Mouse (Mus musculus) stomach, postnatal 0 days (tissue): ENCODE measurements around the gene Dpf3. TPM values are rescaled to one million over a fixed set of nuclear protein-coding genes. Genes with fewer than 3 reads are reported as not detected.

Experiments used
- ATAC-seq: fragments of 200-750 bp; cut with Nextera tagmentation; 2 replicates; pipeline ENCODE4 v1.8.0; 2017; ENCODE audit not compliant: low FRiP score, low TSS enrichment
- DNase-seq: peaks from one replicate; pipeline ENCODE4 v3.0.0-alpha.2; 2016; ENCODE audit warnings: low spot score
- H3K27ac ChIP-seq: fragments of 300-500 bp; sonication (generic); replicated peaks from 2 replicates; pipeline ENCODE4 v1.5.1; 2014; ENCODE audit warnings: mild to moderate bottlenecking, control low read depth
- H3K27me3 ChIP-seq: fragments of 300-500 bp; sonication (generic); 2 replicates; pipeline ENCODE4 v1.6.1; 2014; ENCODE audit warnings: low read length; ENCODE audit not compliant: control insufficient read depth, insufficient read depth
- H3K36me3 ChIP-seq: fragments of 300-500 bp; sonication (generic); 2 replicates; pipeline ENCODE4 v1.6.1; 2014; ENCODE audit warnings: low read length, mixed read lengths; ENCODE audit not compliant: control insufficient read depth, insufficient read depth
- H3K4me1 ChIP-seq: fragments of 300-500 bp; sonication (generic); replicated peaks from 2 replicates; pipeline ENCODE4 v1.6.1; 2014; ENCODE audit warnings: antibody characterized with exemption; ENCODE audit not compliant: control insufficient read depth, insufficient read depth
- H3K4me2 ChIP-seq: fragments of 300-500 bp; sonication (generic); replicated peaks from 2 replicates; pipeline ENCODE4 v1.6.1; 2014; ENCODE audit warnings: low read depth, mild to moderate bottlenecking, control low read depth, moderate library complexity
- H3K4me3 ChIP-seq: fragments of 300-500 bp; sonication (generic); 2 replicates; pipeline ENCODE4 v1.5.1; 2014; ENCODE audit warnings: low read depth, low read length, control low read depth
- H3K9ac ChIP-seq: fragments of 300-500 bp; sonication (generic); 2 replicates; pipeline ENCODE4 v1.6.1; 2014; ENCODE audit warnings: mild to moderate bottlenecking, low read length, control low read depth, mixed read lengths
- H3K9me3 ChIP-seq: fragments of 300-500 bp; sonication (generic); 2 replicates; pipeline ENCODE4 v1.6.1; 2016; ENCODE audit warnings: low read length; ENCODE audit not compliant: control insufficient read depth
- CTCF ChIP-seq: IDR thresholded peaks from 2 replicates; pipeline ENCODE4 v1.5.1; 2016; ENCODE audit warnings: antibody characterized with exemption, low read depth, mild to moderate bottlenecking, moderate library complexity
- EP300 ChIP-seq: optimal IDR thresholded peaks from 2 replicates; pipeline ENCODE3; 2016; ENCODE audit warnings: antibody characterized with exemption
- WGBS: fragments of 180-500 bp; shearing (Covaris S2); extraction: QIAGEN DNeasy Blood & Tissue Kit; methylation state at CpG from one replicate; pipeline ENCODE4 v1.1.7; 2014; 5-methylcytosine and 5-hydroxymethylcytosine counted together
- polyA plus RNA-seq: library from polyadenylated mRNA; unstranded; fragments of >200 nt; fragmentation: Nextera tagmentation; extraction: Ambion mirVana; gene quantifications from 2 replicates; pipeline ENCODE4 v1.2.1, GENCODE M21; 2015

The Dpf3 gene
- polyA plus RNA-seq, 1 experiment from 2014 or later, result 3.0 TPM

DNA sequence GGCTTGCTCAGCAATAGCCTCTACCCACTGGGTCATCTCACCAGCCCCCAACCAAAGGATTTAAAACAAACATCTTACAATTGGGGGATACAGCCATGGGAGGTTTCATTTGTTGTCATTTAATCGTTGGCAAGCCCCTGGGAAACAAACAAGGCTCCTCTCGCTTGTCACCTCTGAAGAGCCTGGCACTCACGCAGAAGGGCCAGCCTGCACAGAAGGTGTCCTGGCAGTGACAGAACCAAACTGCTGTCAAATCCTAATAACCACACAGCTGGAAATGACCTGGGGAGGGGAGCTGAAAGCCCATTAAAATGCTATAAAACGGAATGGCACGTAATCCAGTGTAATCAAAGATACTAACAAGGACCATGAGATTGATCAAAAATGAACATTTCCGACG lies 114.4 kb downstream of the Dpf3 start:
- no peak overlapping the region for H3K4me2 ChIP-seq
- 79% methylated on average over 7 of the region's 7 CpGs for WGBS
- no peak overlapping the region for H3K4me3 ChIP-seq
- no peak for DNase-seq
- no peak overlapping the region for H3K9ac ChIP-seq
- H3K36me3 ChIP-seq, result no peaks in the 10 kb centered on the region
- H3K27ac ChIP-seq, result no peak overlapping the region
- no peaks in the 10 kb centered on the region for H3K9me3 ChIP-seq
- no peaks in the 10 kb centered on the region for H3K27me3 ChIP-seq
- TF ChIP-seq EP300, result no peak
- no peak for TF ChIP-seq CTCF
- no peaks in the 10 kb centered on the region for H3K4me1 ChIP-seq
- ATAC-seq, result no peak

DNA sequence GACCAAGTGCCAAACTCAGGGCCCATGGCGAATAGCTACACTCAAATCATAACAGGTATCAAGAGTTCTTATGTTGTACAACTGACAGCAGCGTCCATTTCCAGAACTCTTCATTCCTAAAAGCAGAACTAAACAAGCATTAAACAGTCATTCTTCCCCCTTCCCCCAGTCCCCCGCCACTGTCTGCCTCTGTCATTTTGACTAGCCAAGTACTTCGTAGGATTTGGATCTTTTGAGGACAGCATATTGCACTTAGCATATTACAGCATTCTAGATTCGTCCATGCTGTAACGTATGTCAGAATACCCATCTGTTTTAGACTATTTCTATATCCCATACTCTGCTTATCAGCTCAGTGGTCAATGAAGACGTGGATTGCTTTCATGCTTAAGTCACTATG lies 115.2 kb downstream of the Dpf3 start:
- Histone ChIP-seq H3K4me2 (no peak overlapping the region), H3K4me3 (no peak overlapping the region), H3K27ac (no peak overlapping the region), H3K4me1 (no peaks in the 10 kb centered on the region), H3K9ac (no peak overlapping the region), H3K36me3 (no peaks in the 10 kb centered on the region), H3K9me3 (no peaks in the 10 kb centered on the region), H3K27me3 (no peaks in the 10 kb centered on the region)
- TF ChIP-seq CTCF, result no peak
- no peak for TF ChIP-seq EP300
- ATAC-seq (no peak), DNase-seq (no peak)
- WGBS, result 89% methylated on average over 7 of the region's 7 CpGs

DNA sequence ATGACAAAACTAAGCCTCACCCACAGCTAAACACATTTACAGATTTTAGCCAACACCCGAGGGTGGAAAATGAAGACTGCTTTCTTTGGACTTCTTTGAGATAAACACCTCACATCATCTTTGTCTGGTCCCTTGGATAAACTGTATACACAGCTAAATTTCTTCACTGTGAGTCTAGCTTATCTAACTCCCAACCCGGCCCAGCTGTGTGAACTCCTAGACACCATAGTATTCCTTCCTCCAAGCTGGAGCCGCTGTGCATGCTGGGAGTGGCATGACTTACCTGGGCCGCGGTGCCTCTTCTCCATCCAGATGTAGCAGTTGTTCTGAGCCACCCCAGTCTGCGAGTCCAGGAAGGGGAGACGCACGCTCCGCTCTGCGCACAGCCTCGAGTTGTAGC lies 117.3 kb downstream of the Dpf3 start:
- no peaks in the 10 kb centered on the region for H3K4me1 ChIP-seq
- H3K27me3 ChIP-seq, result no peaks in the 10 kb centered on the region
- 79% methylated on average over 11 of the region's 11 CpGs for WGBS

DNA sequence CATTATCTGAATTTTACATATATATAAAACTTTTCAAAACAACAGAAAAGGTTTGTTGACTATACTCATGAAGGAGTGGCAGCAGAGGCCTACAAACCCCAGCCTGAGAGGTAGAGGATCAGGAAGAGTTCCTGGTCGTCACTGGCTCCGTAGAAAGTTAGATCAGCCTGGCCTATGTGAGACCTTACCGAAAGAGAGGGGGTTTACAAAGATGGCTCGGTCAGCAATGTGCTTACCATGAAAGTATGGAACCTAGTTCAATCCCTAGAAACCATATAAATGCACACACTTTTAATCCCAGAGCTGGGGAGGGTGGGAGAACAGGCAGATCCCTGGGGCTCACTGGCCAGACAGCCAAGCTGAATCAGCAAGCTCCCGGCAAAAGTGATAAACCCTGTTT lies 118.1 kb downstream of the Dpf3 start:
- Histone ChIP-seq H3K27me3 (no peaks in the 10 kb centered on the region), H3K4me3 (no peak overlapping the region), H3K4me2 (no peak overlapping the region), H3K36me3 (no peaks in the 10 kb centered on the region), H3K9me3 (no peaks in the 10 kb centered on the region), H3K9ac (no peak overlapping the region), H3K27ac (no peak overlapping the region), H3K4me1 (no peaks in the 10 kb centered on the region)
- ATAC-seq, result no peak
- DNase-seq, result no peak
- TF ChIP-seq EP300 (no peak), CTCF (no peak)
- 88% methylated on average over 5 of the region's 5 CpGs for WGBS

More for the DNA sequence above, 117.3 kb downstream of the Dpf3 start:
- Histone ChIP-seq H3K36me3 (no peaks in the 10 kb centered on the region), H3K27ac (no peak overlapping the region), H3K9ac (no peak overlapping the region), H3K4me3 (no peak overlapping the region), H3K9me3 (no peaks in the 10 kb centered on the region), H3K4me2 (no peak overlapping the region)
- DNase-seq (no peak), ATAC-seq (no peak)
- TF ChIP-seq CTCF (no peak), EP300 (no peak)

DNA sequence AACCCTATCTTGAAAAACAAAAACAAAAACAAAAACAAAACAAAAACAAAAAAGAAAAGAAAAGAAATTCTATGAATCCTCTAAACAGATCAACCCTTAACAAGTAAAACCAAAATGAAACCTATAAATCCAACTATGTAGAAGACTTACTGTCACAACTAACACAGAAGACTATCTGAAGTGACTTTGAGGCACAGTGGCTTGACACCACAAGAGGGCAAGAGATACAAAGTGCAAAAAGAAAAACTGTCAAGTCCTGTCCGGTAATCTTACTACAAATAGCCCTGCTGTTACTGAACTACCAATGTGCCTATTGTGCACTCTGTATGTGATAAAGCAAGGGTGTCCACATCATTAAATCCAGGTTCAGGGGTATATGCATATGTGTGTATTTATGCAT lies 120.0 kb downstream of the Dpf3 start:
- no peaks in the 10 kb centered on the region for H3K36me3 ChIP-seq
- WGBS, result 86% methylated on average over 1 of the region's 1 CpGs
- no peak overlapping the region for H3K4me3 ChIP-seq
- no peak overlapping the region for H3K27ac ChIP-seq
- DNase-seq (no peak), ATAC-seq (no peak)
- no peaks in the 10 kb centered on the region for H3K9me3 ChIP-seq
- no peak for TF ChIP-seq CTCF
- TF ChIP-seq EP300, result no peak
- H3K4me1 ChIP-seq, result no peaks in the 10 kb centered on the region
- H3K9ac ChIP-seq, result no peak overlapping the region
- no peak overlapping the region for H3K4me2 ChIP-seq
- no peaks in the 10 kb centered on the region for H3K27me3 ChIP-seq

DNA sequence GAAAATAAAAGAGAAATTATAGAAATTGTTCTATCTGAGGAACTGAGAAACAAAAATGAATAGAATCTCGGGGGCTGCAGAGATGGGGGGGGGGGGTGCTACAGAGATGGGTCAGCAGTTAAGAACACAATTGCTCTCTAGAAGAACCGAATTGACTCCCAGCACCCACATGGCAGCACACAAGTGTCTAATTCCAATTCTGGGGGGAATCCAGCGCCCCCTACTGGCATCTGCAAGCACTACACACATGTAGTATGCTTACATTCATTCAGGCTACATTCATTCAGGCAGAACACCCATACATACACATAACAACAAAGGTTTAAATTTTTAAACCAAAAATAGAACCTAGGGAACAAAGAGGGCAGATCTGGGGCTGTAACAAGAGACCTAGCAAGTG lies 122.7 kb downstream of the Dpf3 start:
- H3K4me3 ChIP-seq, result no peak overlapping the region
- H3K9ac ChIP-seq, result no peak overlapping the region
- H3K9me3 ChIP-seq, result no peaks in the 10 kb centered on the region
- no peaks in the 10 kb centered on the region for H3K36me3 ChIP-seq
- no peaks in the 10 kb centered on the region for H3K27me3 ChIP-seq
- TF ChIP-seq CTCF (peak; percentile 24; the same call in 1 of the 2 replicates), EP300 (no peak)
- H3K4me2 ChIP-seq, result no peak overlapping the region
- DNase-seq (no peak), ATAC-seq (no peak)
- whole genome bisulfite sequencing, result 56% methylated on average over 3 of the region's 3 CpGs
- no peak overlapping the region for H3K27ac ChIP-seq
- H3K4me1 ChIP-seq, result no peaks in the 10 kb centered on the region
